Mouse (Mus musculus): Measurements from ENCODE around the gene Plxdc1.

GRCm38 (mm10) chr11:97955146-97955902 lies 30.9 kb downstream of the Plxdc1 start:
- no peak for TF ChIP-seq CTCF (IDR thresholded peaks at IDR 0.05; ENCODE audit: control insufficient read depth, insufficient read depth, low read length)
- no peak for TF ChIP-seq POLR2A (IDR thresholded peaks at IDR 0.05; ENCODE audit: borderline replicate concordance, control insufficient read depth, low read depth, low read length)
